Mouse (Mus musculus) forebrain, postnatal 0 days (tissue): Measurements from ENCODE around the gene Igfbp5. TPM values are rescaled to one million over a fixed set of nuclear protein-coding genes. Genes with fewer than 3 reads are reported as not detected.

ENCODE experiments used
- ATAC-seq: fragments of 200-750 bp; cut with Nextera tagmentation; 2 replicates; pipeline ENCODE4 v1.8.0; 2017; ENCODE audit warnings: mild to moderate bottlenecking, moderate library complexity
- DNase-seq: peaks from one replicate; pipeline ENCODE4 v3.0.0-alpha.2; 2015
- H3K27ac ChIP-seq: fragments of 300-500 bp; sonication (generic); 2 replicates; pipeline ENCODE4 v1.5.1; 2014; ENCODE audit warnings: low read depth, mild to moderate bottlenecking, antibody characterized with exemption, low read length, moderate library complexity, mixed read lengths
- H3K27me3 ChIP-seq: fragments of 300-500 bp; sonication (generic); 2 replicates; pipeline ENCODE4 v1.6.1; 2014; ENCODE audit warnings: mild to moderate bottlenecking, low read length, mixed read lengths; ENCODE audit not compliant: insufficient read depth
- H3K36me3 ChIP-seq: fragments of 300-500 bp; sonication (generic); 2 replicates; pipeline ENCODE4 v1.6.1; 2014; ENCODE audit warnings: mild to moderate bottlenecking, moderate library complexity; ENCODE audit not compliant: insufficient read depth
- H3K4me1 ChIP-seq: fragments of 300-500 bp; sonication (generic); 2 replicates; pipeline ENCODE4 v1.6.1; 2014; ENCODE audit warnings: antibody characterized with exemption; ENCODE audit not compliant: insufficient read depth
- H3K4me2 ChIP-seq: fragments of 300-500 bp; sonication (generic); 2 replicates; pipeline ENCODE4 v1.6.1; 2014; ENCODE audit warnings: low read depth, mild to moderate bottlenecking, moderate library complexity
- H3K4me3 ChIP-seq: fragments of 300-500 bp; sonication (generic); 2 replicates; pipeline ENCODE4 v1.5.1; 2014; ENCODE audit warnings: low read depth, low read length, mixed read lengths
- H3K9ac ChIP-seq: fragments of 300-500 bp; sonication (generic); 2 replicates; pipeline ENCODE4 v1.6.1; 2014; ENCODE audit warnings: mild to moderate bottlenecking
- H3K9me3 ChIP-seq: fragments of 300-500 bp; sonication (generic); 2 replicates; pipeline ENCODE4 v1.6.1; 2016; ENCODE audit warnings: low read length
- CTCF ChIP-seq: sonication (generic); IDR thresholded peaks from 2 replicates; pipeline ENCODE4 v1.5.1; 2016; ENCODE audit warnings: antibody characterized with exemption, control low read depth, low read depth
- WGBS: fragments of 180-500 bp; shearing (Covaris S2); extraction: QIAGEN DNeasy Blood & Tissue Kit; methylation state at CpG from one replicate; pipeline ENCODE4 v1.1.7; 2014; 5-methylcytosine and 5-hydroxymethylcytosine counted together
- polyA plus RNA-seq: library from polyadenylated mRNA; unstranded; fragments of >200 nt; fragmentation: Nextera tagmentation; extraction: Ambion mirVana; gene quantifications from 2 replicates; pipeline ENCODE4 v1.2.1, GENCODE M21; 2015
- total RNA-seq: library from RNA; depleted of rRNA; stranded (reverse); fragments of >200 nt; gene quantifications from 2 replicates; pipeline ENCODE4 v1.2.3, GENCODE M21; 2014; rRNA removed

Igfbp5 gene
- 68.2 and 104 TPM in 2 replicates for total RNA-seq
- polyA plus RNA-seq: 26.1 and 36.2 TPM in 2 replicates

- DNase-seq: peak; percentile 81
- H3K9ac ChIP-seq: peak within 1 kb of the TSS; percentile 58
- H3K4me2 ChIP-seq: peak within 1 kb of the TSS; percentile 69
- no peaks in the 10 kb centered on the region for H3K36me3 ChIP-seq
- H3K9me3 ChIP-seq: no peaks in the 10 kb centered on the region
- peak within 1 kb of the TSS; percentile 44 for H3K4me3 ChIP-seq
- no peak for TF ChIP-seq CTCF
- WGBS: under 1% methylated on average over 38 of the region's 38 CpGs
- H3K27ac ChIP-seq: peak within 1 kb of the TSS; percentile 55
- ATAC-seq: peak; percentile 2; the same call in 1 of the 2 replicates
- peaks cover 11% of the 10 kb centered on the region for H3K4me1 ChIP-seq
- H3K27me3 ChIP-seq: no peaks in the 10 kb centered on the region
Observed at GRCm38 (mm10) chr1:72874287-72875211, at the start of gene Igfbp5. TSS of gene Igfbp5 (minus strand) at chr1:72874884.

- Histone ChIP-seq H3K4me3 (no peak overlapping the region), H3K4me2 (no peak overlapping the region), H3K27ac (no peak overlapping the region), H3K4me1 (no peaks in the 10 kb centered on the region), H3K27me3 (no peaks in the 10 kb centered on the region), H3K36me3 (no peaks in the 10 kb centered on the region), H3K9ac (no peak overlapping the region), H3K9me3 (no peaks in the 10 kb centered on the region)
- no peak for TF ChIP-seq CTCF
- no peak for DNase-seq
- 70% methylated on average over 6 of the region's 6 CpGs for WGBS
- no peak for ATAC-seq
Observed at GRCm38 (mm10) chr1:72914815-72915214, 40.1 kb upstream of the Igfbp5 start.

- DNase-seq (no peak), ATAC-seq (no peak)
- H3K4me3 ChIP-seq: no peak overlapping the region
- no peak for TF ChIP-seq CTCF
- WGBS: 89% methylated on average over 5 of the region's 5 CpGs
- no peaks in the 10 kb centered on the region for H3K9me3 ChIP-seq
- no peaks in the 10 kb centered on the region for H3K36me3 ChIP-seq
- H3K4me2 ChIP-seq: no peak overlapping the region
- H3K27ac ChIP-seq: no peak overlapping the region
- H3K27me3 ChIP-seq: no peaks in the 10 kb centered on the region
- H3K9ac ChIP-seq: no peak overlapping the region
- H3K4me1 ChIP-seq: no peaks in the 10 kb centered on the region
Observed at GRCm38 (mm10) chr1:72913073-72913472, 38.4 kb upstream of the Igfbp5 start.

- TF ChIP-seq CTCF: no peak
- ATAC-seq (no peak), DNase-seq (no peak)
- H3K9ac ChIP-seq: no peak overlapping the region
- no peaks in the 10 kb centered on the region for H3K36me3 ChIP-seq
- no peaks in the 10 kb centered on the region for H3K4me1 ChIP-seq
- H3K9me3 ChIP-seq: no peaks in the 10 kb centered on the region
- H3K4me3 ChIP-seq: no peak overlapping the region
- H3K27me3 ChIP-seq: no peaks in the 10 kb centered on the region
- H3K4me2 ChIP-seq: no peak overlapping the region
- WGBS: 74% methylated on average over 2 of the region's 2 CpGs
- no peak overlapping the region for H3K27ac ChIP-seq
Observed at GRCm38 (mm10) chr1:72895821-72896220, 21.1 kb upstream of the Igfbp5 start.

GRCm38 (mm10) chr1:72887910-72888309 lies 13.2 kb upstream of the Igfbp5 start:
- WGBS: 44% methylated on average over 1 of the region's 1 CpGs
- Histone ChIP-seq H3K4me1 (no peaks in the 10 kb centered on the region), H3K9ac (no peak overlapping the region), H3K4me3 (no peak overlapping the region), H3K4me2 (no peak overlapping the region), H3K9me3 (no peaks in the 10 kb centered on the region), H3K27me3 (no peaks in the 10 kb centered on the region), H3K27ac (no peak overlapping the region), H3K36me3 (no peaks in the 10 kb centered on the region)
- DNase-seq (no peak), ATAC-seq (no peak)
- TF ChIP-seq CTCF: no peak

- Histone ChIP-seq H3K27me3 (no peaks in the 10 kb centered on the region), H3K36me3 (no peaks in the 10 kb centered on the region), H3K9ac (no peak overlapping the region), H3K4me2 (no peak overlapping the region), H3K9me3 (no peaks in the 10 kb centered on the region), H3K4me1 (no peaks in the 10 kb centered on the region), H3K27ac (no peak overlapping the region), H3K4me3 (no peak overlapping the region)
- no peak for ATAC-seq
- 90% methylated on average over 7 of the region's 7 CpGs for WGBS
- no peak for TF ChIP-seq CTCF
- DNase-seq: no peak
Observed at GRCm38 (mm10) chr1:72885819-72886169, 11.1 kb upstream of the Igfbp5 start.

- ATAC-seq (no peak), DNase-seq (no peak)
- H3K27me3 ChIP-seq: no peaks in the 10 kb centered on the region
- H3K4me3 ChIP-seq: no peak overlapping the region
- no peak overlapping the region for H3K4me2 ChIP-seq
- no peaks in the 10 kb centered on the region for H3K4me1 ChIP-seq
- no peak overlapping the region for H3K27ac ChIP-seq
- no peaks in the 10 kb centered on the region for H3K9me3 ChIP-seq
- H3K9ac ChIP-seq: no peak overlapping the region
- no peak for TF ChIP-seq CTCF
- 92% methylated on average over 11 of the region's 11 CpGs for WGBS
- H3K36me3 ChIP-seq: no peaks in the 10 kb centered on the region
Observed at GRCm38 (mm10) chr1:72885111-72885818, 10.6 kb upstream of the Igfbp5 start.
